Mouse (Mus musculus) embryonic stem cell, embryonic (primary cell): ENCODE data around the gene Glis1.

Source experiments
- CTCF ChIA-PET, 4 experiments: fragments of 300-600 bp in 2 of 4; fragments of 350-600 bp in 2 of 4; sonication (Branson Sonifier 250); formaldehyde crosslinking; loops; one replicate each; lab custom pipeline; 2022; ENCODE audit warnings: inconsistent platforms in 2 of 4; lab: Charles Lee
- POLR2A ChIA-PET, 4 experiments: fragments of 300-600 bp in 2 of 4; fragments of 350-600 bp in 2 of 4; sonication (Branson Sonifier 250); formaldehyde crosslinking; loops; one replicate each; lab custom pipeline; 2022; ENCODE audit warnings: antibody characterized with exemption in 4 of 4, inconsistent platforms in 1 of 4; lab: Charles Lee

Gene Glis1

GRCm38 (mm10) chr4:107673638-107674321 lies 239.4 kb downstream of the Glis1 start:
- POLR2A ChIA-PET = interaction anchor here in 2 of 4 experiments (1.0 to 1.4 kb wide), 3 partner anchors 10 to 28 kb away, joined by 3 to 7 read pairs (median 3); partner anchors contain the start of gene Dmrtb1 (in 1 of the 2)
- CTCF ChIA-PET = interaction anchor here (0.6 to 1.6 kb wide), 10 partner anchors 9 to 1058 kb away, joined by 3 to 15 read pairs (median 3); partner anchors contain the start of gene Dmrtb1 (in 1 of the 4)

GRCm38 (mm10) chr4:107674322-107674644 lies 239.9 kb downstream of the Glis1 start:
- CTCF ChIA-PET = interaction anchor here in 3 of 4 experiments (0.6 to 1.6 kb wide), 8 partner anchors 9 to 220 kb away, joined by 3 to 15 read pairs (median 4); partner anchors contain the start of gene Dmrtb1 (in 1 of the 3)
- POLR2A ChIA-PET = interaction anchor here in 3 of 4 experiments (0.6 to 1.4 kb wide), 4 partner anchors 9 to 1315 kb away, joined by 3 to 7 read pairs (median 3); partner anchors contain the start of gene Dmrtb1 (in 1 of the 3)

- ChIA-PET POLR2A (no interaction called here), CTCF (interaction anchor here in 1 of 4 experiments (0.6 kb wide), 1 partner anchor 22 kb away, joined by 6 read pairs; no protein-coding TSS in a partner anchor)
Measured at GRCm38 (mm10) chr4:107675645-107676044, 241.3 kb downstream of the Glis1 start.

- ChIA-PET POLR2A (interaction anchor here in 3 of 4 experiments (0.7 to 1.5 kb wide), 4 partner anchors 8 to 209 kb away, joined by 3 to 6 read pairs (median 3); partner anchors contain the start of gene 0610037L13Rik (in 1 of the 3)), CTCF (interaction anchor here in 2 of 4 experiments (0.6 to 1.3 kb wide), 2 partner anchors 120 to 226 kb away, joined by 3 to 4 read pairs; no protein-coding TSS in a partner anchor)
Measured at GRCm38 (mm10) chr4:107680311-107681098, 246.1 kb downstream of the Glis1 start.

GRCm38 (mm10) chr4:107681099-107681849 lies 246.9 kb downstream of the Glis1 start:
- ChIA-PET POLR2A (no interaction called here), CTCF (interaction anchor here in 1 of 4 experiments (1.3 kb wide), 1 partner anchor 227 kb away, joined by 3 read pairs; no protein-coding TSS in a partner anchor)

GRCm38 (mm10) chr4:107683006-107683756 lies 248.8 kb downstream of the Glis1 start:
- CTCF ChIA-PET = interaction anchor here (0.7 to 1.8 kb wide), 12 partner anchors 9 to 230 kb away, joined by 3 to 19 read pairs (median 4); no protein-coding TSS in a partner anchor
- POLR2A ChIA-PET = interaction anchor here in 3 of 4 experiments (0.6 to 1.5 kb wide), 13 partner anchors 9 to 618 kb away, joined by 3 to 7 read pairs (median 3); partner anchors contain the start of genes Hspb11 (in 1 of the 3), Lrrc42 (in 1 of the 3), Tceanc2 (in 1 of the 3) and Tmem59 (in 1 of the 3)

GRCm38 (mm10) chr4:107684130-107684529 lies 249.7 kb downstream of the Glis1 start, which contains the start of gene Dmrtb1:
TSS of gene Dmrtb1 (minus strand) at chr4:107684230.
- ChIA-PET CTCF (interaction anchor here (0.6 to 1.8 kb wide), 14 partner anchors 10 to 884 kb away, joined by 3 to 19 read pairs (median 4); no protein-coding TSS in a partner anchor), POLR2A (interaction anchor here in 3 of 4 experiments (0.6 to 1.5 kb wide), 14 partner anchors 10 to 617 kb away, joined by 3 to 7 read pairs (median 4); partner anchors contain the start of genes Hspb11 (in 1 of the 3), Lrrc42 (in 1 of the 3), Tceanc2 (in 1 of the 3) and Tmem59 (in 1 of the 3))
